In genomic region chr4:128887026-128887425, GRCm38 (mm10) we compare ENCODE assay signal across 19 mouse cellular contexts. TPM values are rescaled to one million over a fixed set of nuclear protein-coding genes. Genes with fewer than 3 reads are reported as not detected.
DNase-seq lines count a peak whose midpoint lies in the region; ATAC-seq and TF ChIP-seq lines count a peak whose summit lies in the region.
"Had no signal": no experiment of that assay in that cellular context is flagged by ENCODE, and none has a peak within 500 bp of the region (broad histone marks: within the 10 kb centered on the region; RNA-seq: fewer than 3 reads in every experiment).

No protein-coding gene starts in this region.

- H3K27me3 ChIP-seq in forebrain, embryonic 14.5 days (replicated peaks; ENCODE audit: control insufficient read depth, insufficient read depth, low read length): no peaks in the 10 kb centered on the region
- H3K27me3 ChIP-seq in forebrain, embryonic 11.5 days (ENCODE audit: control insufficient read depth, insufficient read depth, low read length): 0 out of 2 replicates have a peak, but pooled peaks cover 4% of the 10 kb centered on the region
- peaks cover 4% of the 10 kb centered on the region; the same call in 1 of the 2 replicates for H3K27me3 ChIP-seq in forebrain, embryonic 16.5 days (replicated peaks; ENCODE audit: control insufficient read depth, insufficient read depth, low read length)
- H3K27me3 ChIP-seq in hindbrain, postnatal 0 days (ENCODE audit: insufficient read depth, low read length): no peaks in the 10 kb centered on the region
- H3K27me3 ChIP-seq: embryonic facial prominence, embryonic 15.5 days; limb, embryonic 12.5 days had no signal

- H3K4me3 ChIP-seq in forebrain, embryonic 14.5 days (ENCODE audit: low read depth, low read length): no peak overlapping the region
- H3K4me3 ChIP-seq in forebrain, embryonic 11.5 days (ENCODE audit: low read depth, low read length): no peak overlapping the region
- no peak overlapping the region for H3K4me3 ChIP-seq in forebrain, embryonic 16.5 days (replicated peaks; ENCODE audit: low read length)
- H3K4me3 ChIP-seq in hindbrain, postnatal 0 days (ENCODE audit: low read length): no peak overlapping the region
- no peak overlapping the region for H3K4me3 ChIP-seq in olfactory bulb, adult 2 months (ENCODE audit: insufficient read depth, low read depth, low read length)
- H3K4me3 ChIP-seq: embryonic facial prominence, embryonic 15.5 days; heart, adult 2 months; limb, embryonic 12.5 days; liver, embryonic 13.5 days; myocyte had no signal

- H3K9ac ChIP-seq in forebrain, embryonic 14.5 days (ENCODE audit: low read length): no peak overlapping the region
- no peak overlapping the region for H3K9ac ChIP-seq in forebrain, embryonic 11.5 days (ENCODE audit: low read length)
- H3K9ac ChIP-seq in forebrain, embryonic 16.5 days (replicated peaks; ENCODE audit: low read depth, low read length): 0 out of 2 replicates have a peak overlapping the region, but pooled peaks have one; percentile 1
- no peak overlapping the region for H3K9ac ChIP-seq in hindbrain, postnatal 0 days (replicated peaks; ENCODE audit: low read length)
- H3K9ac ChIP-seq: embryonic facial prominence, embryonic 15.5 days; limb, embryonic 12.5 days; liver, embryonic 13.5 days had no signal

- H3K36me3 ChIP-seq in forebrain, embryonic 14.5 days (ENCODE audit: control insufficient read depth, insufficient read depth, low read length): no peaks in the 10 kb centered on the region
- no peaks in the 10 kb centered on the region; the same call in 1 of the 2 replicates for H3K36me3 ChIP-seq in forebrain, embryonic 11.5 days (ENCODE audit: control insufficient read depth, insufficient read depth, low read length)
- H3K36me3 ChIP-seq in forebrain, embryonic 16.5 days (ENCODE audit: control insufficient read depth, insufficient read depth): no peaks in the 10 kb centered on the region
- H3K36me3 ChIP-seq in hindbrain, postnatal 0 days (ENCODE audit: insufficient read depth, low read length): no peaks in the 10 kb centered on the region
- H3K36me3 ChIP-seq: liver, embryonic 13.5 days had no signal

- TF ChIP-seq POLR2A in olfactory bulb, adult 2 months (IDR thresholded peaks at IDR 0.05; ENCODE audit: insufficient read depth, low read depth, low read length): no peak

- no peak for TF ChIP-seq CTCF in hindbrain, postnatal 0 days (IDR thresholded peaks at IDR 0.05; ENCODE audit: low read depth)
- TF ChIP-seq CTCF in olfactory bulb, adult 2 months (IDR thresholded peaks at IDR 0.05; ENCODE audit: insufficient read depth, low read depth, low read length): no peak

- peak; percentile 68 for DNase-seq in forebrain, embryonic 14.5 days (ENCODE audit: low spot score)
- no peak for DNase-seq in forebrain, embryonic 11.5 days (ENCODE audit: low spot score)
- no peak for DNase-seq in hindbrain, postnatal 0 days (ENCODE audit: low spot score)
- DNase-seq in frontal cortex, postnatal 25 days (ENCODE audit: low spot score in 2 of 2): no peak
- DNase-seq in gastrocnemius, postnatal 25 days: no peak
- DNase-seq: heart, adult 2 months; heart, postnatal 10 days; kidney, adult 9 months; kidney, postnatal 4 days; liver, embryonic 13.5 days; right cerebral cortex, postnatal 25 days; thymus, postnatal 36 days had no signal

- H3K27ac ChIP-seq in forebrain, embryonic 14.5 days (ENCODE audit: low read depth, low read length): no peak overlapping the region
- no peak overlapping the region for H3K27ac ChIP-seq in forebrain, embryonic 11.5 days (ENCODE audit: low read depth, low read length)
- no peak overlapping the region for H3K27ac ChIP-seq in forebrain, embryonic 16.5 days (ENCODE audit: low read length)
- H3K27ac ChIP-seq in hindbrain, postnatal 0 days: peak overlapping the region; percentile 67
- H3K27ac ChIP-seq in olfactory bulb, adult 2 months (ENCODE audit: insufficient read depth, low read depth, low read length): 0 out of 2 replicates have a peak overlapping the region, but pooled peaks have one; percentile 49
- H3K27ac ChIP-seq: embryonic facial prominence, embryonic 15.5 days; heart, adult 2 months; limb, embryonic 12.5 days; liver, embryonic 13.5 days; stomach, postnatal 0 days had no signal

- no peak overlapping the region for H3K4me2 ChIP-seq in forebrain, embryonic 14.5 days (ENCODE audit: low read length)
- H3K4me2 ChIP-seq in forebrain, embryonic 11.5 days (ENCODE audit: low read depth, low read length, severe bottlenecking): no peak overlapping the region
- no peak overlapping the region for H3K4me2 ChIP-seq in forebrain, embryonic 16.5 days (ENCODE audit: low read length)
- peak overlapping the region; percentile 30 for H3K4me2 ChIP-seq in hindbrain, postnatal 0 days (ENCODE audit: low read depth, low read length)
- H3K4me2 ChIP-seq: embryonic facial prominence, embryonic 15.5 days; limb, embryonic 12.5 days; liver, embryonic 13.5 days had no signal

- ATAC-seq in forebrain, embryonic 14.5 days: no peak
- no peak for ATAC-seq in forebrain, embryonic 11.5 days (replicated peaks; ENCODE audit: low FRiP score)
- no peak for ATAC-seq in forebrain, embryonic 16.5 days
- no peak for ATAC-seq in hindbrain, postnatal 0 days
- ATAC-seq: inflammation-experienced regulatory T-cells, adult 6 months had no signal

- peaks cover 17% of the 10 kb centered on the region for H3K4me1 ChIP-seq in forebrain, embryonic 14.5 days (ENCODE audit: control insufficient read depth, insufficient read depth, low read length)
- H3K4me1 ChIP-seq in forebrain, embryonic 11.5 days (replicated peaks; ENCODE audit: control insufficient read depth, insufficient read depth, low read length): peaks cover 3% of the 10 kb centered on the region; the same call in 1 of the 2 replicates
- peaks cover 41% of the 10 kb centered on the region for H3K4me1 ChIP-seq in forebrain, embryonic 16.5 days (replicated peaks; ENCODE audit: control insufficient read depth, insufficient read depth, low read length)
- peaks cover 39% of the 10 kb centered on the region for H3K4me1 ChIP-seq in hindbrain, postnatal 0 days (ENCODE audit: insufficient read depth, low read length)
- peaks cover 60% of the 10 kb centered on the region for H3K4me1 ChIP-seq in olfactory bulb, adult 2 months (ENCODE audit: control insufficient read depth, insufficient read depth, low read length)

- 69% methylated on average over 10 of the region's 10 CpGs for WGBS in forebrain, embryonic 14.5 days
- 76% methylated on average over 10 of the region's 10 CpGs for WGBS in forebrain, embryonic 11.5 days
- 68% methylated on average over 10 of the region's 10 CpGs for WGBS in forebrain, embryonic 16.5 days
- 54% methylated on average over 10 of the region's 10 CpGs for WGBS in hindbrain, postnatal 0 days
- 60% methylated on average over 10 of the region's 10 CpGs for WGBS in olfactory bulb, adult 2 months

- no peaks in the 10 kb centered on the region for H3K9me3 ChIP-seq in forebrain, embryonic 14.5 days (replicated peaks; ENCODE audit: control insufficient read depth, low read length)
- H3K9me3 ChIP-seq in forebrain, embryonic 11.5 days (ENCODE audit: control insufficient read depth, low read length): no peaks in the 10 kb centered on the region
- H3K9me3 ChIP-seq in forebrain, embryonic 16.5 days (ENCODE audit: control insufficient read depth, low read length): no peaks in the 10 kb centered on the region
- no peaks in the 10 kb centered on the region for H3K9me3 ChIP-seq in hindbrain, postnatal 0 days (ENCODE audit: low read length)
- H3K9me3 ChIP-seq: embryonic facial prominence, embryonic 15.5 days; limb, embryonic 12.5 days; liver, embryonic 13.5 days had no signal

RNA-seq across cellular contexts. Expression of gene Trim62, which starts 3.6 kb away (rescaled TPM):
- polyA plus RNA-seq in forebrain, embryonic 14.5 days (2014; fragmentation: Nextera tagmentation; extraction: Ambion mirVana): 9.3 and 10.5 TPM in 2 replicates
- 9.4 and 11.0 TPM in 2 replicates for polyA plus RNA-seq in forebrain, embryonic 11.5 days (2014; fragmentation: Nextera tagmentation; extraction: Ambion mirVana)
- polyA plus RNA-seq in forebrain, embryonic 16.5 days (2015; fragmentation: Nextera tagmentation; extraction: Ambion mirVana): 9.3 and 10.9 TPM in 2 replicates
- total RNA-seq in hindbrain, postnatal 0 days (2014; rRNA removed): 30.8 and 33.4 TPM in 2 replicates
- 23.4 and 27.9 TPM in 2 replicates for polyA plus RNA-seq in hindbrain, postnatal 0 days (2015; fragmentation: Nextera tagmentation; extraction: Ambion mirVana)
- not detected in 2 replicates for polyA plus RNA-seq in olfactory bulb, adult 2 months (2012; ENCODE audit: insufficient read depth, insufficient read length, low replicate concordance, missing spikeins)
- under 1 TPM; 0.59 to 0.88 TPM for total RNA-seq in gastrocnemius, postnatal 25 days (2021)

Comparison
In these comparisons a context has a peak if more than half of its experiments do, and no peak if none do; other contexts are left out.
1. H3K27ac ChIP-seq: peak in hindbrain, postnatal 0 days (single experiment) and olfactory bulb, adult 2 months (single experiment); none in forebrain, embryonic 14.5 days (single experiment), forebrain, embryonic 11.5 days (single experiment) and forebrain, embryonic 16.5 days (single experiment).
2. RNA of gene Trim62, which starts 3.6 kb away (polyA plus RNA-seq): 23.4 to 27.9 TPM in hindbrain, postnatal 0 days, 9.3 to 10.9 TPM in forebrain, embryonic 16.5 days, 9.4 to 11.0 TPM in forebrain, embryonic 11.5 days and 9.3 to 10.5 TPM in forebrain, embryonic 14.5 days; not detected in olfactory bulb, adult 2 months; every median in the first group is over 10 times any median in the second.